Mouse (Mus musculus) kidney, adult 9 months (tissue): ENCODE data around the gene Tmem29.
"Not testable (repeated sequence)": the region's sequence is repeated elsewhere in the genome, so short reads cannot be mapped to it uniquely, and the experiment has no call there.

Experiments
- DNase-seq: peaks from one replicate; pipeline ENCODE4 v3.0.0; 2022

Tmem29 gene

DNA sequence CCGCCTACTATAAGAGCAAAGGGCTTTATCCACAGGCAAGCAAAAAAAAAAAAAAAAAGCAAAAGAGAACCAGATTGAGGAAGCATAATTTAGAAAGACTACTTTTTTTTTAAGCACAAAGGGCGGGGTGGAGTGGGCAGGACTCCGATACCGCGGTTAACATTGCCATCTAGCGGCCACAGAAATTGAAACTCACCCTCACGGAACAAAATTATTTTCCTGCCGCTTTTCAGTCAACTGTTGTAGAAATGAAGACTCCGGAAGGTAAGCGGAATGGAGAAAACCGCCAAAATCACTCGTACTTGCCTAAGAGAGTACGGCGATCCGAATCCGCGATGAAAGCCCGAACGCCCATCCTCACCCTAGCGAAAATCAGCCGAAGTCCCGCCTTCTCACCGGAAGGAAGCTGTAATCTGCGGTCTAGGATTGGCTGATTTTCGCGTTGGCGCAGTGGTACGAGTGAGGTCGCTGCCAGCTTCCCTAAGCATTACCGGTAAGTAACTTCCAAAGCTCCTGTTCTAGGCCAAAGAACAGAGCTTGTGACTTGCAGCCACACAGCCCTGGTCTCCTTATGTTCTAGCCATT, at the start of gene Tmem29:
Gene Tmem29 (minus strand): TSS at position 389 of the 585 bp plus-strand sequence.
- DNase-seq: peak; percentile 93

GRCm38 (mm10) chrX:150508696-150509095, 49.7 kb upstream of the Tmem29 start:
- no peak for DNase-seq

GRCm38 (mm10) chrX:150487811-150488210, 28.9 kb upstream of the Tmem29 start:
- not testable (repeated sequence) for DNase-seq

DNA sequence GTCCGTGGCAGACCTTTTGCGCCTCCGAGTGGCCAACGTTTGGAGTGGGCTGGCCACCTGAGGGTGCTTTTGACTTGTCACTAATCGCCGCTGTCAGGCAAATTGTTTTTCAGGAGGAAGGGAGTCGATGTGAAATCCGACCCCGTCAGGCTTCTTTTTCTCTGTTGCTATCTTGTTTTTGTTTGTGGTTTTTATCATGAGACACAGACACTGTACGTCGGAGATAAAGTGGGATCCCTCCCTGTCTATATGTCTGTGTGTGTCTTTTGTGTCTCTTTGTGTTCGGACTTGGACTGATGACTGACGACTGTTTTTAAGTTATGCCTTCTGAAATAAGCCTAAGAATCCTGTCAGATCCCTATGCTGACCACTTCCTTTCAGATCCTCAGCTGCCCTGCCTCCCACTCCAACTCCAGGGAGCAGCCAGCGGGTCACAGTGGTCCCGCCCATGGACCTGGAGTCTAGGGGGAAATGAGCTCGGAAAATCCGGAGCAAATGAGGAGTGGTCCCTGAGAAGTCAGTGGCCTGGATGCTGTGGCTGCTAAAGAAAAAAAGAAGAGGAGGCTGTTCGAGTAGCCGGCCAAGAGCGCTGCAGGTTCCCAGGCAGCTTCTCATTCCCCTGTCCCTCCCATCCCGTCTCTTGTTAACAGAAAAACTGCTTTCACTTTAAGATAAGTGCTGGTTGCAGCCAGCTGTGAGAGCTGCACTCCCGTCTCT, 27.5 kb upstream of the Tmem29 start:
- not testable (repeated sequence) for DNase-seq

- DNase-seq: peak; percentile 93
These were observed 19.2 kb upstream of the Tmem29 start for GRCm38 (mm10) chrX:150477854-150478780.

- DNase-seq: no peak
These were observed 12.5 kb upstream of the Tmem29 start for GRCm38 (mm10) chrX:150471416-150471815.

DNA sequence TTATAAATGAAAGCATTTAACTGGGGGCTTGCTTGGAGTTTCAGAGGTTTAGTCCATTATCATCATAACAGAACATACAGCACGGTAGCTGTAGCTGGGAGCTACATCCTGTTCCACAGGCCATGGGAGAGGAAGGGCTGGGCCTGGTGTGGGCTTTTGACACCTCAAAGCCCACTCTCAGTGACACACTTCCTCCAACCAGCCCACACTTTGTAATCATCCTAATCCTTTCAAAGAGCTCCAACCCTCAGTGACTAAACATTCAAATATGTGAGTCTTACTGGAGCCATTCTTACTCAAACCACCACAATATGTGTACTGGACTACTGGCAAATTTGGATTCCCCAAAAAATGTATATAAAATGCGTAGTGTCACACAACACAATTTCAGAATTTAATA, 9.3 kb upstream of the Tmem29 start:
- DNase-seq: no peak

DNA sequence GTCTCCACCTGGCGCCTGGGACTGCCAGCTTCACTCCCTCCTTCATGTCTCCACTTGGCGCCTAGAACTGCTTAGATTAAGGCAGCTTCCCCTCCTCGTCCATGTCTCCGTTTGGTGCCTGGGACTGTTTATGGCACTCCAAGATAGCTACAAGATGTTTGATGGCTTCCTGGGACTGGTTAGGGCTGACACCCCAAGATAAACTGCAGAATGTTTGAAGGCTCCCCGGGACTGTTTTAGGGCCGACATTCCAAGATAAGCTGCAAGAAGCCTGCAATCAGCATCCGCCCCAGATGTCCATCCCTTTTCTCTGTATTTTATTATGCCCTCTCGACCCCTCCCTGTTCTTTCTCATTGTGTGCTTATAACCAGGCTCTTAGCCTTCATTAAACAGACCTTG, 7.9 kb upstream of the Tmem29 start:
- not testable (repeated sequence) for DNase-seq

GRCm38 (mm10) chrX:150460143-150460542, 1.2 kb upstream of the Tmem29 start:
- no peak for DNase-seq

- peak; percentile 40 for DNase-seq
These were observed 515 bp upstream of the Tmem29 start for GRCm38 (mm10) chrX:150459411-150459927.

GRCm38 (mm10) chrX:150458136-150458535, 818 bp downstream of the Tmem29 start:
- DNase-seq: no peak

- DNase-seq: peak; percentile 82
These were observed 18.2 kb downstream of the Tmem29 start for GRCm38 (mm10) chrX:150440505-150441338.

DNA sequence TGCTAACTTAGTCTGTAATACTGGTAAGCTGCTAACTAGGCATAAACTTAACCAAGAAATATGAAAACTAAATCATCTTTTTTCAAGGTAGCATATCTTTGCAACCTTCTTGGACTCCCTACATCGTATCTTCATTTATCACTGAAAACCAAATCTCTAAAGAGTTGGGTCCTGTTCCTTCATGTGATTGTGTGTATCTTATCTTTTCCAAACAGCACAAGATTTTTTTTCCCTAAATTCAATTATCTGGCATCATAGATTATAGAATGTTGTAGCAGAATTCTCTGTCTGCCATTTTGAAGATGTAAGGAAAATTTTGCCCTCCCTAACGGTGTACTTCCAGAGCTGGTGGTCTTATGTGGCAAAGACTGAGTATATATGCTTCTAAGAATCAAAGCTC, 22.6 kb downstream of the Tmem29 start:
- no peak for DNase-seq

DNA sequence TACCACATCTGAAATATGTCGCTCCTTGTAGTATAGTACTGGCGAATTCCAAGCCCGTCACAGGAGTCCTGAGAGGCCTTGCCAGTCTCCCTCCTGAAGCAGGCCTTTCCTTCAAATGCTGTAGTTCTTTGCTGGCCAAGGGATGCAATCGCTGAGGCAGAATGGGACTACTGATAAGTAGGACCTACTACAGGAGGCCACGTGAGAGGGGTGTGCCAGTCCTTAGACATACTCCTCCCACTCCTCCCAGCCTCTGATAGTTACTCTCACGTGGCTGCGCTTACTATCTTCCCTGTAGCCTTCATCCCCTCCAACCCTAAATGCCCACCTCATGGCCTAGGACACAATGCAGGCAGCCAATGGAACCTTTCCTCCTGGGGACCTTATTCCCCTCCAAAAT, 23.6 kb downstream of the Tmem29 start:
- no peak for DNase-seq

DNA sequence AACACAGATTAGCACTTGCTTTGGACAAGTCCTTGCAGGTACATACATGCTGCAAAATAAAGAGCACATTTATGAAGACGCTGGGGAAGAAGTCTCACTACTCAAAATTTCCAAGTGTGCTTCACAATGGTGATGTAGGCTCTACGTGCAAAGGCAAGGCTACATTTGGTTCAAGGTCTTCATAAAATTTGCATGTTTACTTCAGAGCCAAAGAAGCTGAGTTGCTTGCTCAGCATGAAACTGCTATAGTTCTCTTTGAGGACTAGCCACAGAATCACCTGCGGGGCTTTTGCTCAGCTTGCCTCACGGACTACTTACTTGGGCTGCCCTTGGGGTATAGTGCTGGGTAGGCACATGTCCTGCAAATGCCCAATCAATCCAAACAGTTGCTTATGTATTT, 45.4 kb downstream of the Tmem29 start:
- no peak for DNase-seq
